Mouse (Mus musculus) neural tube, embryonic 13.5 days (tissue): ENCODE measurements around the gene Pip. TPM values are rescaled to one million over a fixed set of nuclear protein-coding genes. Genes with fewer than 3 reads are reported as not detected.

Experiments used
- ATAC-seq: fragments of 200-750 bp; cut with Nextera tagmentation; 2 replicates; pipeline ENCODE4 v1.8.0; 2017; ENCODE audit warnings: low read depth, mild to moderate bottlenecking, moderate TSS enrichment, moderate library complexity
- H3K27ac ChIP-seq: fragments of 300-500 bp; sonication (generic); replicated peaks from 2 replicates; pipeline ENCODE4 v1.5.1; 2015; ENCODE audit warnings: moderate library complexity, mild to moderate bottlenecking, inconsistent platforms
- H3K27me3 ChIP-seq: fragments of 300-500 bp; sonication (generic); 2 replicates; pipeline ENCODE4 v1.6.1; 2015; ENCODE audit warnings: mild to moderate bottlenecking, inconsistent platforms
- H3K36me3 ChIP-seq: fragments of 300-500 bp; sonication (generic); 2 replicates; pipeline ENCODE4 v1.6.1; 2015; ENCODE audit warnings: mild to moderate bottlenecking, inconsistent platforms
- H3K4me1 ChIP-seq: fragments of 300-500 bp; sonication (generic); replicated peaks from 2 replicates; pipeline ENCODE4 v1.6.1; 2015; ENCODE audit warnings: inconsistent platforms
- H3K4me2 ChIP-seq: fragments of 300-500 bp; sonication (generic); 2 replicates; pipeline ENCODE4 v1.6.1; 2015; ENCODE audit warnings: inconsistent platforms, mild to moderate bottlenecking, moderate library complexity
- H3K4me3 ChIP-seq: fragments of 300-500 bp; sonication (generic); 2 replicates; pipeline ENCODE4 v1.5.1; 2015; ENCODE audit warnings: mild to moderate bottlenecking, inconsistent platforms
- H3K9ac ChIP-seq: fragments of 300-500 bp; sonication (generic); 2 replicates; pipeline ENCODE4 v1.6.1; 2015; ENCODE audit warnings: moderate library complexity, mild to moderate bottlenecking, inconsistent platforms
- H3K9me3 ChIP-seq: fragments of 300-500 bp; sonication (generic); 2 replicates; pipeline ENCODE4 v1.6.1; 2016; ENCODE audit warnings: inconsistent platforms
- WGBS: fragments of 180-500 bp; shearing (Covaris S2); methylation state at CpG from one replicate; pipeline ENCODE4 v1.1.7; 2015; 5-methylcytosine and 5-hydroxymethylcytosine counted together
- polyA plus RNA-seq: library from polyadenylated mRNA; unstranded; fragments of >200 nt; fragmentation: Nextera tagmentation; extraction: Ambion mirVana; gene quantifications from 2 replicates; pipeline ENCODE4 v1.2.1, GENCODE M21; 2015

The Pip gene
- not detected in 2 replicates for polyA plus RNA-seq

DNA sequence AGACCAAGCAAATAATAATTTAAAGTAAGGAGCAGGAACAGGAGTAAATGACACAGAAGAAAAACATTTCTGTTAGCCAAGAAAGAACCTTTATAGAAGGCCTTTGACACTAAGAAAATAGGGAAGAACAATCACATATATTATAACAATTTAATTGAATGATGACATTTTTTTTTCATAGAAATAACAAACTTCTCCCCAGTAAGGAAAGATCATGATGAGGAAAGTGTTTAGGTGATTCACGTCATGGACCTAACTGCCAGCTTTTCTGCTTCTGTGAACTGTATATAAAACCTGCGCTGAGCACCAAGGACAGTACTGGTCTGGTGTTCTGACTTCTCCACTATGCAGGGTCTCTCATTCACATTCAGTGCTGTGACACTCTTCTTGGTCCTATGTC is at the start of gene Pip:
Gene Pip (plus strand): TSS at position 301 of the 400 bp plus-strand sequence.
- Histone ChIP-seq H3K27me3 (no peaks in the 10 kb centered on the region), H3K9me3 (no peaks in the 10 kb centered on the region), H3K4me2 (no peak within 1 kb of the TSS), H3K9ac (no peak within 1 kb of the TSS), H3K4me1 (no peaks in the 10 kb centered on the region), H3K36me3 (no peaks in the 10 kb centered on the region), H3K4me3 (no peak within 1 kb of the TSS), H3K27ac (no peak within 1 kb of the TSS)
- 87% methylated on average over 2 of the region's 2 CpGs for WGBS
- ATAC-seq, result no peak

GRCm38 (mm10) chr6:41824086-41824485 is 23.2 kb upstream of the Pip start:
- Histone ChIP-seq H3K9ac (no peak overlapping the region), H3K9me3 (no peaks in the 10 kb centered on the region), H3K27me3 (no peaks in the 10 kb centered on the region), H3K4me2 (no peak overlapping the region), H3K4me3 (no peak overlapping the region), H3K27ac (no peak overlapping the region), H3K36me3 (no peaks in the 10 kb centered on the region), H3K4me1 (no peaks in the 10 kb centered on the region)
- no peak for ATAC-seq

DNA sequence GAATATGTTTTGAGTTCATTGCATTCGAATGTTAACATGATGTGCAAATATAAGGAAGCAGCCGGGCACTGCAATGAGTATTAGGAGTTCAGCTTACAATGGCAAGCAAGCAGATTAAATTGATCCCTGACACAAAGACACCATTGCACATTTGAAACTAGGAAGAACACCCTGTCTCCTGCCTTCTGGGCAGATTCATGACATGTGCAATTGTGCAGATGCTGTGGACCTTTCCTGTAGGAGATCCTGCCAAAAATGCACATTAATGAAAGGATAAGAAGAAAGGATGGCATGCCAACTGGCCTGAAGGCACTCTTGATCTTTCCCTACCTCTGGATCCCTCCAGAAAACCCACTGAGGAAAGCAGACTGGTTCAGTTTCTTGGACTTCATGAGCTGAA is 17.8 kb upstream of the Pip start:
- Histone ChIP-seq H3K4me1 (no peaks in the 10 kb centered on the region), H3K4me2 (no peak overlapping the region), H3K9me3 (no peaks in the 10 kb centered on the region), H3K9ac (no peak overlapping the region), H3K4me3 (no peak overlapping the region), H3K27ac (no peak overlapping the region), H3K36me3 (no peaks in the 10 kb centered on the region), H3K27me3 (no peaks in the 10 kb centered on the region)
- no peak for ATAC-seq
- WGBS, result 96% methylated on average over 2 of the region's 2 CpGs

DNA sequence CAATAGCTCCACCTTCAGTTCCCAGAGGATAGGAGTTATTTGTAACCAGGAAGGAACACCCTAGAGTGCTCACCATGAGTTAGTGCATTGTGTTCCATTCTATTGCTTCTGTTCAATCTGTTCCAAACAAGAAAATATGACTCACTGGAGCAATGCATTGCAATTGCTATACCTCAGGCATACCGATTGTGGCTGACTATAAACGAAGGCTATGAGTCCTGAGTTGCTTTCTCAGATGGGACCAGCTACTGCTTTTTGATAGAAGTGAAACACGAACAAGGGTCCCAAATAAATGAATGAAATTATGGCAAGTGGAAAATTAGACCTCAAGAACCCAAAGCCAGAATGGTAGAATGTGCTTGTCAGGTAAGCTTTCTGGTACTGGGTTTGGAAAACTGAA is 5.4 kb downstream of the Pip start, which contains the start of gene Sval2:
Gene Sval2 (plus strand): TSS at position 301 of the 400 bp plus-strand sequence.
- no peak within 1 kb of the TSS for H3K4me3 ChIP-seq
- 83% methylated on average over 3 of the region's 3 CpGs for WGBS
- ATAC-seq, result no peak
- H3K9ac ChIP-seq, result no peak within 1 kb of the TSS
- no peaks in the 10 kb centered on the region for H3K27me3 ChIP-seq
- H3K4me1 ChIP-seq, result no peaks in the 10 kb centered on the region
- no peaks in the 10 kb centered on the region for H3K36me3 ChIP-seq
- H3K27ac ChIP-seq, result no peak within 1 kb of the TSS
- no peaks in the 10 kb centered on the region for H3K9me3 ChIP-seq
- H3K4me2 ChIP-seq, result no peak within 1 kb of the TSS

DNA sequence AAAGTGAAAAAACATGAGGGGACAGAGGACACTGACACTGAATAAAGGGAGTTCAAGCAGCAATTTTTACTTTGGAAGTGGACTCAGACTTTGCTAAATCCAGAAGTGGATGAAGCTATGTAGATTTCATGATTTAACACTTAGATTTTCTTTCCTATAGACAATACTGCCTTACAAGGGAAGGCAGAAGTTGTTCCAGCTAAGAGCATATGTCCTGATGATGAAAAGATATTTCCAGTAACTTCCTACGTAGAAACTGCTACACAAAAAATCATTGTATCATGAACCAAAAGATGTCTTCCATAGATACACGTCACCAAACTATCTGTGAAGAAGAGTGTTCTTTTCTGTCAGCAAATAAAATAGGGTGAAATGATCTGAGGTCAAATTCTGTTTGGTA is 16.7 kb downstream of the Pip start:
- H3K9ac ChIP-seq, result no peak overlapping the region
- WGBS, result 83% methylated on average over 2 of the region's 2 CpGs
- no peaks in the 10 kb centered on the region for H3K4me1 ChIP-seq
- no peak overlapping the region for H3K4me3 ChIP-seq
- H3K36me3 ChIP-seq, result no peaks in the 10 kb centered on the region
- no peak overlapping the region for H3K4me2 ChIP-seq
- ATAC-seq, result no peak
- H3K9me3 ChIP-seq, result no peaks in the 10 kb centered on the region
- H3K27ac ChIP-seq, result no peak overlapping the region
- no peaks in the 10 kb centered on the region for H3K27me3 ChIP-seq

Other genes with a start within 250 kb of the Pip start
- gene Ephb6, start 242.1 kb upstream of the Pip start, polyA plus RNA-seq, result 24.1 and 29.8 TPM in 2 replicates
- 0.65 and 0.81 TPM in 2 replicates for gene Trpv6, start 211.1 kb upstream of the Pip start, polyA plus RNA-seq
- gene Trpv5, start 166.8 kb upstream of the Pip start, polyA plus RNA-seq, result not detected in 2 replicates
- gene Llcfc1, start 163.1 kb upstream of the Pip start, polyA plus RNA-seq, result not detected in 2 replicates
- 0.82 and 1.9 TPM in 2 replicates for gene Kel, start 143.2 kb upstream of the Pip start, polyA plus RNA-seq
- not detected in 2 replicates for gene Olfr459, start 72.4 kb upstream of the Pip start, polyA plus RNA-seq
- not detected in 2 replicates for gene Sval2, start 5.5 kb downstream of the Pip start, polyA plus RNA-seq
- gene Sval1, start 104.1 kb downstream of the Pip start, polyA plus RNA-seq, result not detected in 2 replicates
- gene Sval3, start 120.6 kb downstream of the Pip start, polyA plus RNA-seq, result not detected in 2 replicates
- not detected in 2 replicates for gene Sva, start 190.9 kb downstream of the Pip start, polyA plus RNA-seq